Mouse (Mus musculus): ENCODE measurements at regions not wholly inside any gene's neighbourhood (a gene's known extent, or its start where the extent isn't known, plus 50 kb on each side); places are given as distances from the start of the nearest gene placed in this dataset.

- DNase-seq (ENCODE audit: low read depth) = no peak
Measured at GRCm38 (mm10) chr5:29870537-29870936, 134.8 kb upstream of the Gm5129 start.

DNA sequence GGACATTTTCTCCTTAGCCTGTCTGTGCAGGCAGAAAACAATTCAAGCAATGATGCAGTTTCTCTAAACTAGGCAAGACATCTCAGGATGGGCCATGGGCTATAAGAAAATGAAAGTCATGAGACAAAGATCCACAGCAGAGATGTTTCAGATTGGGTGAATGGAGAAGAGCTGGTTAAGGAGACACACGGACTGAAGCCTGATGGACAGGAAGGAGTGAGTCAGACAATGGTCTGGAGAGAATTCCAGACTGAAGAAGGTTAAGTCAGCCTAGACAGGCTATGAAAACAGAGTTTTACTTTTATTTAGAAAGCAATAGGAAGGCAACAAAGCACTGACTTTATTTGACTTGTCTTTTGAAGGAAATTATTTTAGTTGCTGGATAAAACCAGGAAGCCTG is 137.5 kb upstream of the Il6 start:
- no peak for DNase-seq (ENCODE audit: low read depth)

DNA sequence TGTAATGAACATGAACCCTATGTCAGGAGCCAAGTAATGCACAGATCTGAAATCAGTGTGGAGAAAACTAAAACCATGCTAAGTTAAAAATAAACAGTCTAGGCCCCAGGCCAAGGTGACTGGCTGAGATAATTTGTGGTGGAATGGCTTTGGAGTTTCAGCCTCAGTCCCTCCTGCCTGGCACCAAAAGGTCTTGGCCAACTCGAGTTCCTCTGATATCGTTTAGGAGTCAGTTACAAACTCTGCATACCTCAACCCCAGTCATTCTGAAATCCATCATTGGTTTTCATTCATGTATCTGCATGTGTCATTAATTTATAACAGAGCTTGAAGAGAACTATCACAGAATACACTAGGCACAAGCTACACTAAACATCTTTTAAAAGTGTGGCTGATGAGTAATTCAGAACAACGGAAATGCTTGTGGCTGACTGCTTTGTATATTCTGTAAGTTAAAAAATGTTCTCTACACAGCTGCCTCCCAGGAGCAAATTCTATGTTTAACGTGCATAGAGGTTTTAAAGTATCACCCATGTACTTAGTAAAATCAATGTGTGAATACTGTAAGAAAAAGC is 125.6 kb upstream of the Il6 start:
- DNase-seq (ENCODE audit: low read depth) = peak; percentile 17

GRCm38 (mm10) chr5:29892344-29892743 is 120.6 kb upstream of the Il6 start:
- DNase-seq (ENCODE audit: low read depth) = no peak

DNA sequence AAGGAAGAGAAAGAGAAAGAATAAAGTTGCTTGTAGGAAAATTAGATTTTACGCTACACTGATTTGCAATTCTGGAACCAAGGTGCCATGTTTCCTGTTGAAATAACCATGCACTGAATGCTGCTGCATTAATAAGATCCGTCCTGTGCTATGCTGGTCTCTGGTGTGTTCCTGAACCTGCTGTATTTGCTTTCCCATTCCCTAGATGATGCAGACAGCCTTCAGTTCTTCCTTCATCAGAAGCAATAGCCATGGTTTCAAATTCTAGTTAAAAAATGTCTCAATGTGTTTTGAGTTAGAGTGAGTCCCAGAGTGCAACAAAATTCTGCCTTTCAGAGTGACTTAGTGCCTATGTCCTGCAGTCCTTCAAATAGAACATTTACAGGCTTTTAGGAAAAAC is 120.1 kb upstream of the Il6 start:
- no peak for DNase-seq (ENCODE audit: low read depth)

DNA sequence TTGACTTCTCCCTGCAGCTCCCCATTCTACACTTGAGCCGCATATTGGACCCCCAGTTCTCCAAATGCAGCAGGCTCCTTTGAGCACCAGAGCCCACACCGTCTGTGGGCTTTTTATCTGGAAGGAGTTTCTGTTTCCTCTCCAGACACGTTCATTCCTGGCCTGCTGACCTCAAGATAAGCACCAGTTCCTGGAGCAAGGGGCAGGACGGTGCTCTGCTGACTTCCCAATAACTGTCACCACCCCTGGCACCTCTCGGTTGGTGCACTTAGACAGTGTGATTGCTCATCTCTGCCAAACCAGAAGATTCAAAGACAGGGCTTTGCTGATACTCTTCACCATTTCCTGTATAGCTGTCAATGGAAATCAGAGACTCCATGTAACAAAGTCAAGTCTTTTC is 119.1 kb upstream of the Il6 start:
- peak; percentile 26 for DNase-seq (ENCODE audit: low read depth)

GRCm38 (mm10) chr5:29894606-29895595 is 118.0 kb upstream of the Il6 start:
- DNase-seq (ENCODE audit: low read depth) = peak; percentile 46

DNA sequence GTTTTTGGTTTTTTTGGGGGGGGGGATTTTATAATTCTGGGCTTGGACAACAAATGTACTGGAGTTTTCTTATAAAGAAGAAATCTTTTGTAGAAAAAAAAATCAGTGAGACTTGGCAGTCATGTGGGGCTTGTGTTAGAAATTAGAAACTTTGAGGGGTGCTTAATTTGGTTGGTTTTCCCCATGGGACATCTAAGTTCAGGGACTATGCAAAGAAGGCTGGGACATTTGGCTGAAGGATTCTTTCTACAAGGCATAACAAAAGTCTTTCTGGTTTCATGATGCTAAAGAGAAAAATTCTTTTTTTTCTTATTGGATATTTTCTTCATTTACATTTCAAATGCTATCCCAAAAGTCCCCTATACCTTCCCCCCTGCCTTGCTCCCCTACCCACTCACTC is 115.3 kb upstream of the Il6 start:
- no peak for DNase-seq (ENCODE audit: low read depth)

GRCm38 (mm10) chr5:29901716-29902115 is 111.2 kb upstream of the Il6 start:
- DNase-seq (ENCODE audit: low read depth) = peak; percentile 47

- DNase-seq (ENCODE audit: low read depth) = peak; percentile 43
Measured at GRCm38 (mm10) chr5:29920295-29920694, 92.6 kb upstream of the Il6 start.

- no peak for DNase-seq (ENCODE audit: low read depth)
Measured at GRCm38 (mm10) chr5:29925527-29925926, 87.4 kb upstream of the Il6 start.

DNA sequence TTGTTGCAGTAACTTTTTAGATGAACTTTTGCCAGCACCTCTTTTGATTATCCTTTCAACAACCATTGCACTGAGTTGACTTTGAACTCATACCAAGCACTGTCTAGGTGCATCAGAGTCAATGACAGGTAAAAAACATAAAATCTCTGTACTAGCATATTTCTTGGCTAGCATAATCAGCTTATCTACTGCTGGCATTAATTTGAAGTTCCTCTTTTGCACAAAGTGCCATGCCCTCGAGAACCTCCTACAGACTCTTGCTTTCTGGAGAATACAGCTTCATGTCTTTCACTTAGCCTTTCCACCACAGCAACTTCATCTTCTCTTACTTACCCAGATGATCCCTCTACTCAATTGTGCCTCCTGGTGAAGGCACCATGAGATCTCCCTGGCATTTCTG is 85.3 kb upstream of the Il6 start:
- no peak for DNase-seq (ENCODE audit: low read depth)

DNA sequence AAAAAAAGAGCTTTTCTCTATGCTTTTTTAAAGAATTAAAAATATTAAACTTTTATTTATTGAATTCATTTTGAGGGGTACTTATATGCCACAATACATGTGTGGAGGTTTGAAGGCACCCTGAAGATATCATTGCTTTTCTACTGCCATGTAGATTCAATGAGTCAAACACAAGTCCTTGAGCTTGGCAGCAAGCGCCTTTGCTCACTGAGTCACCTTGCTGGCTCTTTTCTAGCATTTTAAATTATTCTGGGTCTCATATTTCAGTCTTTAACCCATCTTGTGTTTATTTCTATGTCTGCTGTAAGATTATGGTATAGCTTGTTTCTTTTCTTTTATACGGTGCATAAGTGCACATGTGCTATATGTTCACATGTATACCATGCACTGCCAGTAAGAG is 83.5 kb upstream of the Il6 start:
- DNase-seq (ENCODE audit: low read depth) = no peak

DNA sequence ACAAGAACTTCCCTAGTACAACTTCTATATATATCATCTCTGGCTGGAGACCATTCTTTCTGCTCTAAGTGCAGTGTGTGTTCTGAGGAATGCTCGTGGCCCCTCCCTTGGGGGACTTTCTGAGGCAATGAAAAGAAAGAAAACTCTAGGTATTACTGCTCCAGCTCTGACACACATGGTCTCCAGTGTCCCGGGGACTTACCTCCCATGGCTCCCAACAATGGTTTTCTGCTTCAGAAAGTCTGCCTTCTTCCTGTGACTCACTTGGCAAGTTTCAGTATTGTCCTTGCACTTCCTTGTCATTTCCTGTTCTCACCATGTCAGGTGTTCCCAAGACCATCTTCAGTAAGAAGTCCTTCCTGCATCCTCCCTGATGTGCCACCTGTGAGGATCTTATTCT is 65.7 kb upstream of the Il6 start:
- peak; percentile 7 for DNase-seq (ENCODE audit: low read depth)

- DNase-seq (ENCODE audit: low read depth) = no peak
Measured at GRCm38 (mm10) chr5:29948161-29948560, 64.8 kb upstream of the Il6 start.

DNA sequence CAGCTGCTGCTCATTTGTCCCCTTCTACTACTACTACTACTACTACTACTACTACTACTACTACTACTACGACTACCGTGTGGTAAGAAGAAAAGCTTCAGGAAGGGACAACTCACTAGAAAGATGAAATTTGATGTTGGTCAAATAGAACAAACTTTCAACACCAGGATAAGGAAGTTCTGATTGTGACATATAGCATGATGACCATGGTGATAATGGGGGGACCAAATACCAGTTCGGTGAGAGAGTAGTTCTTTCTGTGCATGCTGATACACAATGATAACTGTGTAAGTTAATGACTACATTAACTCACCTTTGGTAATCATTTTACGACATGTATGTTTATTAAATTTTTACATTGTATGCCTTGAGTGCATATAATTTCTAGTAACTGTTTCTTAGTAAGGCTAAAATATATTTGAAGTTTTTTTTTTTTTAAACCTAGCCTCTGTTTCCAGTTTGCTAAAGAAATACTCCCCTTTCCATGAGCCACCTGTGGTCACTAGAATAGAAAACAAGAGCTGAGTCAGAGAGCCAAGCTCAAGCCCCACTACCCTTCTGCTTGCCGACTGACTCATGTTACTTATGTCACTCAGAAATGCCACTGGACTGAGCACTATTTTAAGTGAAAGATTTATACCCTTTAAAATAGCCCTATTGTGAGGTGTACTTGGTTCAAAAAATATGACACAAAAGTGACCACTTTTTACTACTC is 62.3 kb upstream of the Il6 start:
- DNase-seq (ENCODE audit: low read depth) = no peak

- DNase-seq (ENCODE audit: low read depth) = no peak
Measured at GRCm38 (mm10) chr5:29951381-29952350, 61.2 kb upstream of the Il6 start.

All from induced T-regulatory cell, adult 2 months (primary cell).